Mouse (Mus musculus): Measurements from ENCODE around the gene Pomc. TPM values are rescaled to one million over a fixed set of nuclear protein-coding genes. Genes with fewer than 3 reads are reported as not detected.

The Pomc gene
- total and polyA plus RNA-seq, 3 experiments, result not detected

- no peaks in the 10 kb centered on the region for H3K9me3 ChIP-seq (replicated peaks; ENCODE audit: insufficient read depth, low read length)
- peaks cover 6 to 9% of the 10 kb centered on the region in 2 experiments for H3K27me3 ChIP-seq (ENCODE audit: control insufficient read depth in 1 of 2, insufficient read depth in 2 of 2, low read length in 2 of 2)
- TF ChIP-seq SIN3A (IDR thresholded peaks at IDR 0.05; ENCODE audit: low read length), result no peak
- TF ChIP-seq MAX (IDR thresholded peaks at IDR 0.05; ENCODE audit: low read length), result no peak
- no peak for TF ChIP-seq POLR2A (IDR thresholded peaks at IDR 0.05; ENCODE audit: control insufficient read depth in 1 of 2, insufficient read depth in 1 of 2, low read depth in 1 of 2, low read length in 2 of 2, poor library complexity in 1 of 2)
- TF ChIP-seq ZC3H11A (IDR thresholded peaks at IDR 0.05; ENCODE audit: low read depth, low read length), result no peak
- TF ChIP-seq BHLHE40 (IDR thresholded peaks at IDR 0.05; ENCODE audit: borderline replicate concordance, low read depth, low read length), result no peak
- TF ChIP-seq GATA1 (IDR thresholded peaks at IDR 0.05; ENCODE audit: low read depth, low read length), result no peak
- H3K27ac ChIP-seq (ENCODE audit: control insufficient read depth, low read depth, low read length), result no peak overlapping the region
- H3K4me3 ChIP-seq (ENCODE audit: control insufficient read depth in 1 of 2, insufficient read depth in 1 of 2, low read depth in 2 of 2, low read length in 2 of 2), result no peak overlapping the region
- DNase-seq (ENCODE audit: low read depth, low spot score), result no peak
- H3K79me2 ChIP-seq (ENCODE audit: control insufficient read depth, insufficient read depth, low read length, poor library complexity), result no peaks in the 10 kb centered on the region
- H3K36me3 ChIP-seq (ENCODE audit: control insufficient read depth in 1 of 2, insufficient read depth in 2 of 2, low read length in 2 of 2), result no peaks in the 10 kb centered on the region
- 0 out of 4 replicates have a peak, but pooled peaks cover 0 to 2% of the 10 kb centered on the region in 2 experiments for H3K4me1 ChIP-seq (ENCODE audit: control insufficient read depth in 1 of 2, insufficient read depth in 2 of 2, low read length in 2 of 2)
- no peak overlapping the region for H3K9ac ChIP-seq (ENCODE audit: control insufficient read depth, low read depth, low read length, poor library complexity, severe bottlenecking)
Observed at GRCm38 (mm10) chr12:4006079-4006478, 51.3 kb downstream of the Pomc start.

- DNase-seq (ENCODE audit: low read depth, low spot score), result no peak
- Histone ChIP-seq H3K9ac (ENCODE audit: control insufficient read depth, low read depth, low read length, poor library complexity, severe bottlenecking) (no peak overlapping the region), H3K27ac (ENCODE audit: control insufficient read depth, low read depth, low read length) (no peak overlapping the region), H3K27me3 (ENCODE audit: control insufficient read depth in 1 of 2, insufficient read depth in 2 of 2, low read length in 2 of 2) (peaks cover 9% of the 10 kb centered on the region in 2 experiments), H3K36me3 (ENCODE audit: control insufficient read depth in 1 of 2, insufficient read depth in 2 of 2, low read length in 2 of 2) (no peaks in the 10 kb centered on the region), H3K4me1 (ENCODE audit: control insufficient read depth in 1 of 2, insufficient read depth in 2 of 2, low read length in 2 of 2) (0 out of 4 replicates have a peak, but pooled peaks cover 0 to 2% of the 10 kb centered on the region in 2 experiments), H3K79me2 (ENCODE audit: control insufficient read depth, insufficient read depth, low read length, poor library complexity) (no peaks in the 10 kb centered on the region), H3K4me3 (ENCODE audit: control insufficient read depth in 1 of 2, insufficient read depth in 1 of 2, low read depth in 2 of 2, low read length in 2 of 2) (no peak overlapping the region), H3K9me3 (replicated peaks; ENCODE audit: insufficient read depth, low read length) (no peaks in the 10 kb centered on the region)
- TF ChIP-seq ZC3H11A (IDR thresholded peaks at IDR 0.05; ENCODE audit: low read depth, low read length) (no peak), HCFC1 (IDR thresholded peaks at IDR 0.05; ENCODE audit: low read depth, low read length) (no peak), USF1 (IDR thresholded peaks at IDR 0.05; ENCODE audit: low read depth, low read length) (no peak), RAD21 (IDR thresholded peaks at IDR 0.05; ENCODE audit: low read depth, low read length) (no peak), POLR2AphosphoS5 (IDR thresholded peaks at IDR 0.05; ENCODE audit: borderline replicate concordance, low read depth, low read length) (no peak), ETS1 (IDR thresholded peaks at IDR 0.05; ENCODE audit: low read depth, low read length) (no peak), CTCF (IDR thresholded peaks at IDR 0.05 in 2 of 3, conservative IDR thresholded peaks at IDR 0.05 in 1 of 3; ENCODE audit: control insufficient read depth in 1 of 3, insufficient read depth in 1 of 3, low read depth in 2 of 3, low read length in 3 of 3, poor library complexity in 1 of 3, severe bottlenecking in 1 of 3) (no peak), UBTF (IDR thresholded peaks at IDR 0.05; ENCODE audit: borderline replicate concordance, insufficient read depth, low read depth, low read length) (no peak), ZMIZ1 (IDR thresholded peaks at IDR 0.05; ENCODE audit: low read depth, low read length) (no peak), SIN3A (IDR thresholded peaks at IDR 0.05; ENCODE audit: low read length) (no peak), NRF1 (IDR thresholded peaks at IDR 0.05; ENCODE audit: insufficient read depth, low read depth, low read length, poor library complexity, severe bottlenecking) (no peak), E2F4 (IDR thresholded peaks at IDR 0.05; ENCODE audit: borderline replicate concordance, low read depth, low read length) (no peak), ZKSCAN1 (IDR thresholded peaks at IDR 0.05; ENCODE audit: low read depth, low read length) (no peak), MAFK (IDR thresholded peaks at IDR 0.05; ENCODE audit: borderline replicate concordance, low read depth, low read length) (no peak), ZNF384 (IDR thresholded peaks at IDR 0.05; ENCODE audit: low read depth, low read length) (no peak)
Observed at GRCm38 (mm10) chr12:4007181-4007580, 52.4 kb downstream of the Pomc start.
